Mouse (Mus musculus): ENCODE data around the gene Iqsec1. TPM values are rescaled to one million over a fixed set of nuclear protein-coding genes. Genes with fewer than 3 reads are reported as not detected.

Gene Iqsec1
- polyA plus RNA-seq, 1 experiment: 124 TPM

DNA sequence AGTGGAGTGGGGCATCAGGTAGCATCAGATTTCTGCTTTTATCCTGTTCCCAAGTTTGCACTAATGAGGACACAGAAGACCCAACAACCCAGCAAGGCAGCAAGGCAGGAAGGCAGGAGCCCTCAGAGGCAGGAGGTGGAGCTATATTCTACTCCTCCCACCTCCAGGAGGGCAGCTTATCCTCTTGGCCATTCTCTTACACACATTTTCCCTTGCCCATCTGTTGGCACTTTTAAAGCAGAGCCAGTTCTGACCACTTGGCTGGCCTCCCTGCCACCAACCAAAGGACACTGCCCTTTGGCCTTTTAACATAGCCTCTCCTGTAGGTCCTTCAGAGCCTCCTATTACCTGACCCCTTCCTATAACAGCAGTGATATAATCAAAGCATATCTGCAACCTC, 286.3 kb downstream of the Iqsec1 start:
- no peak for DNase-seq
- no peaks in the 10 kb centered on the region for H3K27me3 ChIP-seq (ENCODE audit: control insufficient read depth, insufficient read depth, low read length)
- no peak overlapping the region for H3K27ac ChIP-seq (ENCODE audit: control insufficient read depth, insufficient read depth, low read length)
- TF ChIP-seq CTCF (IDR thresholded peaks at IDR 0.05; ENCODE audit: borderline replicate concordance, control insufficient read depth, extremely low read depth, insufficient read depth, low read length, poor library complexity): no peak
- TF ChIP-seq POLR2A (IDR thresholded peaks at IDR 0.05; ENCODE audit: control insufficient read depth, extremely low read depth, insufficient read depth, low read length, poor library complexity): no peak
- no peak overlapping the region for H3K4me3 ChIP-seq (ENCODE audit: control insufficient read depth, insufficient read depth, low read length)
- H3K36me3 ChIP-seq (ENCODE audit: control insufficient read depth, insufficient read depth, low read length): no peaks in the 10 kb centered on the region
- H3K4me1 ChIP-seq (replicated peaks; ENCODE audit: control insufficient read depth, insufficient read depth, low read length): peaks cover 47% of the 10 kb centered on the region

GRCm38 (mm10) chr6:90701391-90701790, 287.1 kb downstream of the Iqsec1 start:
- no peaks in the 10 kb centered on the region for H3K27me3 ChIP-seq (ENCODE audit: control insufficient read depth, insufficient read depth, low read length)
- H3K4me1 ChIP-seq (replicated peaks; ENCODE audit: control insufficient read depth, insufficient read depth, low read length): peaks cover 47% of the 10 kb centered on the region

GRCm38 (mm10) chr6:90700737-90701136, 287.7 kb downstream of the Iqsec1 start:
- Histone ChIP-seq H3K4me1 (replicated peaks; ENCODE audit: control insufficient read depth, insufficient read depth, low read length) (peaks cover 46% of the 10 kb centered on the region), H3K27me3 (ENCODE audit: control insufficient read depth, insufficient read depth, low read length) (no peaks in the 10 kb centered on the region), H3K4me3 (ENCODE audit: control insufficient read depth, insufficient read depth, low read length) (no peak overlapping the region), H3K27ac (ENCODE audit: control insufficient read depth, insufficient read depth, low read length) (no peak overlapping the region), H3K36me3 (ENCODE audit: control insufficient read depth, insufficient read depth, low read length) (no peaks in the 10 kb centered on the region)
- DNase-seq: no peak
- 84% methylated on average over 2 of the region's 2 CpGs for WGBS
- TF ChIP-seq CTCF (IDR thresholded peaks at IDR 0.05; ENCODE audit: borderline replicate concordance, control insufficient read depth, extremely low read depth, insufficient read depth, low read length, poor library complexity) (no peak), POLR2A (IDR thresholded peaks at IDR 0.05; ENCODE audit: control insufficient read depth, extremely low read depth, insufficient read depth, low read length, poor library complexity) (no peak)

More at GRCm38 (mm10) chr6:90701391-90701790, 287.1 kb downstream of the Iqsec1 start:
- WGBS: 95% methylated on average over 2 of the region's 2 CpGs
- Histone ChIP-seq H3K4me3 (ENCODE audit: control insufficient read depth, insufficient read depth, low read length) (no peak overlapping the region), H3K27ac (ENCODE audit: control insufficient read depth, insufficient read depth, low read length) (no peak overlapping the region), H3K36me3 (ENCODE audit: control insufficient read depth, insufficient read depth, low read length) (no peaks in the 10 kb centered on the region)
- TF ChIP-seq CTCF (IDR thresholded peaks at IDR 0.05; ENCODE audit: borderline replicate concordance, control insufficient read depth, extremely low read depth, insufficient read depth, low read length, poor library complexity) (no peak), POLR2A (IDR thresholded peaks at IDR 0.05; ENCODE audit: control insufficient read depth, extremely low read depth, insufficient read depth, low read length, poor library complexity) (no peak)
- no peak for DNase-seq

DNA sequence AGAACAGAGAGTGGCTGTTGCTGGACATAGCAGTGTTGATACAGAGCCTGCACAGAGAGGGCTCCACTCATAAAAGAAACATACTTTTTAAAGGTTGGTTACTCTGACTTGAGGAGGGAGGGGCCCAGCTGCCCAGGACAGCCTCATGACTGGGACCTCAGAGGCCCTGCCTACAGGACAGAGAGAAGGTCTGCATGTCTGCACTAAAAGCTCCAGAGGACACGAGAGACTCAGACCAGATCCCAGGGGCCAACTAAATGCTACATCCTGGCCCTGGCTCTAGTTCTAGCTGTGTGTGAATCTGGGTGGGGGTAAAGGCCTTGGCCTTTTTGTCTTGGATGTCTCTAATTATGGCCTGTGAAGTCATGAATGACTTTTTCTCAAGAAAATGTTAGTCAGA, 288.4 kb downstream of the Iqsec1 start:
- TF ChIP-seq CTCF (IDR thresholded peaks at IDR 0.05; ENCODE audit: borderline replicate concordance, control insufficient read depth, extremely low read depth, insufficient read depth, low read length, poor library complexity) (no peak), POLR2A (IDR thresholded peaks at IDR 0.05; ENCODE audit: control insufficient read depth, extremely low read depth, insufficient read depth, low read length, poor library complexity) (no peak)
- 88% methylated on average over 1 of the region's 1 CpGs for WGBS
- H3K4me1 ChIP-seq (replicated peaks; ENCODE audit: control insufficient read depth, insufficient read depth, low read length): peaks cover 39% of the 10 kb centered on the region
- DNase-seq: no peak
- no peaks in the 10 kb centered on the region for H3K27me3 ChIP-seq (ENCODE audit: control insufficient read depth, insufficient read depth, low read length)
- H3K27ac ChIP-seq (ENCODE audit: control insufficient read depth, insufficient read depth, low read length): no peak overlapping the region
- no peaks in the 10 kb centered on the region for H3K36me3 ChIP-seq (ENCODE audit: control insufficient read depth, insufficient read depth, low read length)
- H3K4me3 ChIP-seq (ENCODE audit: control insufficient read depth, insufficient read depth, low read length): no peak overlapping the region

DNA sequence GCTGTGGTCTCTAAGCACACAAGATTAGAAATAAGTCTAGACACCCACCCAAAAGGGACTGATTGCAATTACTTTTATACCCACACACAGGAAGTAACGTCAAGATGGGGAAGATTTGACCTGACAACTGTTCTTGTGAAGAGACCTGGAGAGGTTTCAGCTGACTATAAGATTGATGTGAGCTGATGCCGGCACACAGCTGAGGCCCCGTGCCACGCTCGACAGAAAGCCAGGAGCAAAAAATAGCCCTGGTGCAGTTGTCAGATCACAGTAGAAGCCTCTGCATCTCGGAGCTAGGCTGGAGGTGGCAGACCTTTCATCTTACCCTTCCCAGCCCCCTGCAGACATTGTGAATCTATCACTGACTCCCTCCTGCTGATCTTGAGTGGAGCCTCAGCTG, 289.6 kb downstream of the Iqsec1 start:
- Histone ChIP-seq H3K36me3 (ENCODE audit: control insufficient read depth, insufficient read depth, low read length) (no peaks in the 10 kb centered on the region), H3K27me3 (ENCODE audit: control insufficient read depth, insufficient read depth, low read length) (no peaks in the 10 kb centered on the region), H3K4me3 (ENCODE audit: control insufficient read depth, insufficient read depth, low read length) (no peak overlapping the region), H3K4me1 (replicated peaks; ENCODE audit: control insufficient read depth, insufficient read depth, low read length) (peaks cover 33% of the 10 kb centered on the region), H3K27ac (ENCODE audit: control insufficient read depth, insufficient read depth, low read length) (no peak overlapping the region)
- peak; percentile 25 for DNase-seq
- TF ChIP-seq POLR2A (IDR thresholded peaks at IDR 0.05; ENCODE audit: control insufficient read depth, extremely low read depth, insufficient read depth, low read length, poor library complexity) (no peak), CTCF (IDR thresholded peaks at IDR 0.05; ENCODE audit: borderline replicate concordance, control insufficient read depth, extremely low read depth, insufficient read depth, low read length, poor library complexity) (no peak)
- 7% methylated on average over 6 of the region's 6 CpGs for WGBS

DNA sequence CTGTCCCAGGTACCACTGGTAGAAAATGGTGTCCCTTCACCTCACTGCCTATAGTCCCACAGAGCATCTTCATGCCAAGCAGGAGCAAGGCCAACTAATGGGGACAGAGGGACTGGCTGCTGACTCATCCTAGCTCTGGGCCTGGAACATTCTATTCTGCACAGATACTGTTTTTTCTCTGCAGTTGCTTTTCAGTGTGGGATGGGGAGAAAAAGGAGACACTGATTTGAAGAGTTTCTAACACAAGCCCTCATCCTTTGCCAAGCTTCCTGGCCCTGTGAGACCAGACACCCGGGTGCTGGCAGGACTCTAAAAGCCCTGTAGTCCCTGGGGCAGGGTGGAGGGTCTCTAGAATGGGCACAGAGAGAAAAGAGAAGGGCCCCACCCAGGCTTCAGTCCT, 292.7 kb downstream of the Iqsec1 start:
- H3K36me3 ChIP-seq (ENCODE audit: control insufficient read depth, insufficient read depth, low read length): no peaks in the 10 kb centered on the region
- peaks cover 18% of the 10 kb centered on the region for H3K4me1 ChIP-seq (replicated peaks; ENCODE audit: control insufficient read depth, insufficient read depth, low read length)
- DNase-seq: no peak
- no peaks in the 10 kb centered on the region for H3K27me3 ChIP-seq (ENCODE audit: control insufficient read depth, insufficient read depth, low read length)
- no peak overlapping the region for H3K4me3 ChIP-seq (ENCODE audit: control insufficient read depth, insufficient read depth, low read length)
- H3K27ac ChIP-seq (ENCODE audit: control insufficient read depth, insufficient read depth, low read length): no peak overlapping the region
- TF ChIP-seq CTCF (IDR thresholded peaks at IDR 0.05; ENCODE audit: borderline replicate concordance, control insufficient read depth, extremely low read depth, insufficient read depth, low read length, poor library complexity): no peak
- no peak for TF ChIP-seq POLR2A (IDR thresholded peaks at IDR 0.05; ENCODE audit: control insufficient read depth, extremely low read depth, insufficient read depth, low read length, poor library complexity)
- WGBS: 83% methylated on average over 1 of the region's 1 CpGs

GRCm38 (mm10) chr6:90692404-90692803, 296.1 kb downstream of the Iqsec1 start:
- 91% methylated on average over 2 of the region's 2 CpGs for WGBS
- DNase-seq: no peak
- no peaks in the 10 kb centered on the region for H3K27me3 ChIP-seq (ENCODE audit: control insufficient read depth, insufficient read depth, low read length)
- peaks cover 11% of the 10 kb centered on the region; the same call in 1 of the 2 replicates for H3K4me1 ChIP-seq (replicated peaks; ENCODE audit: control insufficient read depth, insufficient read depth, low read length)
- H3K4me3 ChIP-seq (ENCODE audit: control insufficient read depth, insufficient read depth, low read length): no peak overlapping the region
- peaks cover 6% of the 10 kb centered on the region for H3K36me3 ChIP-seq (ENCODE audit: control insufficient read depth, insufficient read depth, low read length)
- no peak for TF ChIP-seq POLR2A (IDR thresholded peaks at IDR 0.05; ENCODE audit: control insufficient read depth, extremely low read depth, insufficient read depth, low read length, poor library complexity)
- H3K27ac ChIP-seq (ENCODE audit: control insufficient read depth, insufficient read depth, low read length): no peak overlapping the region
